Mouse (Mus musculus) midbrain, embryonic 16.5 days (tissue): ENCODE results near the gene Vmn1r67. TPM values are rescaled to one million over a fixed set of nuclear protein-coding genes. Genes with fewer than 3 reads are reported as not detected.

Experiments
- ATAC-seq: fragments of 200-750 bp; cut with Nextera tagmentation; 2 replicates; pipeline ENCODE4 v1.8.0; 2017; ENCODE audit warnings: moderate TSS enrichment
- H3K27ac ChIP-seq: fragments of 300-500 bp; sonication (generic); 2 replicates; pipeline ENCODE4 v1.5.1; 2014; ENCODE audit warnings: mild to moderate bottlenecking, low read length, mixed read lengths
- H3K27me3 ChIP-seq: fragments of 300-500 bp; sonication (generic); 2 replicates; pipeline ENCODE4 v1.6.1; 2014; ENCODE audit warnings: low read depth, low read length, mixed read lengths; ENCODE audit not compliant: control insufficient read depth, insufficient read depth
- H3K36me3 ChIP-seq: fragments of 300-500 bp; sonication (generic); 2 replicates; pipeline ENCODE4 v1.6.1; 2014; ENCODE audit warnings: mild to moderate bottlenecking, low read length, moderate library complexity, mixed read lengths; ENCODE audit not compliant: control insufficient read depth, insufficient read depth
- H3K4me1 ChIP-seq: fragments of 300-500 bp; sonication (generic); 2 replicates; pipeline ENCODE4 v1.6.1; 2014; ENCODE audit warnings: mild to moderate bottlenecking, low read length, mixed read lengths; ENCODE audit not compliant: control insufficient read depth, insufficient read depth
- H3K4me2 ChIP-seq: fragments of 300-500 bp; sonication (generic); 2 replicates; pipeline ENCODE4 v1.6.1; 2014; ENCODE audit warnings: mild to moderate bottlenecking, low read length, mixed read lengths
- H3K4me3 ChIP-seq: fragments of 300-500 bp; sonication (generic); 2 replicates; pipeline ENCODE4 v1.5.1; 2014; ENCODE audit warnings: low read depth, mild to moderate bottlenecking, low read length, moderate library complexity, mixed read lengths
- H3K9ac ChIP-seq: fragments of 300-500 bp; sonication (generic); 2 replicates; pipeline ENCODE4 v1.6.1; 2014; ENCODE audit warnings: low read depth, low read length, mixed read lengths
- H3K9me3 ChIP-seq: fragments of 300-500 bp; sonication (generic); replicated peaks from 2 replicates; pipeline ENCODE4 v1.6.1; 2014; ENCODE audit warnings: mild to moderate bottlenecking, low read length, mixed read lengths; ENCODE audit not compliant: control insufficient read depth, poor library complexity, severe bottlenecking
- WGBS: fragments of 180-500 bp; shearing (Covaris S2); extraction: QIAGEN DNeasy Blood & Tissue Kit; methylation state at CpG from one replicate; pipeline ENCODE4 v1.1.7; 2014; 5-methylcytosine and 5-hydroxymethylcytosine counted together
- polyA plus RNA-seq: library from polyadenylated mRNA; unstranded; fragments of >200 nt; fragmentation: Nextera tagmentation; extraction: Ambion mirVana; gene quantifications from 2 replicates; pipeline ENCODE4 v1.2.1, GENCODE M21; 2015

Vmn1r67 gene
- not detected in 2 replicates for polyA plus RNA-seq

DNA sequence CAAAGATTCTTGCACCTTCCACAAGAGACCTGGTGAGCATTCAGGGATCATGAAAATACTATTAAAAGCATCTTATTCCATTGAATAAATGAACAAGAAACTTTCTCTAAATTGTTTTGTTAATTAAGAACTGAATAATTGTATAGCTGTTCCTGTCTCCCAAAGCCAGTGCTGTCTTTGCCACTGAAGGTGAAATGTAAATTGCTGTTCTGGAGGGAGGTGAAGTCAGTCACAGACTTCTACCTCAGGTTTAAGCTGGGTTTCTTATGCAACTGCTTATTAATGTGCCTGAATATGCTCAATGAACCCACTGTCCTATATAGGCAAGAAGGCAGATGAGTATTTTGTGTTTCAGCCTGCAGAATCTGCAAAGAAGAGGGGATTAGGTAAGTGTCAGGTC is at the start of gene Vmn1r67:
TSS of gene Vmn1r67 (plus strand) at position 301 of the 400 bp plus-strand sequence.
- ATAC-seq, result no peak
- H3K9ac ChIP-seq, result no peak within 1 kb of the TSS
- no peaks in the 10 kb centered on the region for H3K27me3 ChIP-seq
- H3K4me3 ChIP-seq, result no peak within 1 kb of the TSS
- peaks cover 12% of the 10 kb centered on the region for H3K9me3 ChIP-seq
- H3K27ac ChIP-seq, result no peak within 1 kb of the TSS
- H3K4me2 ChIP-seq, result no peak within 1 kb of the TSS
- H3K36me3 ChIP-seq, result no peaks in the 10 kb centered on the region
- H3K4me1 ChIP-seq, result no peaks in the 10 kb centered on the region

DNA sequence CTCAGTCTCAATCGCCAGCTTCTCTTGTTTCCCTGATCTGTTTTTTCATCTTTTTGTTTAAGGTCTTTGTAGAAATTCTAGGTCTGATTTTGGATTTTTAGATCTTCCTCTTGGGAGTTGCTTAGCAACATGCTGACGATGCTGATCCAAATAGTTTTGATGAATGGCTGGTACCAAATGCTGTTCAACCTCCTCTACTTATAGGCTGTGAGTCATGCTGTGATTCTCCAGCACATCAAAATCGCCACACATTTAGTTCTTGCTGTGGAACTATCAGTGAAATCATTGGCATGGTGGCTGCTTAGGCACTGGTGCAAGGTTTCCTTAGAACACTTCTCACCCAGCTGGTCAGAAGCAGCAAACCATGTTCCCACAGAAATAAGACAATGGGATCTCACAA is 15.0 kb downstream of the Vmn1r67 start:
- WGBS, result 66% methylated on average over 3 of the region's 3 CpGs
- no peaks in the 10 kb centered on the region for H3K4me1 ChIP-seq
- peaks cover 11% of the 10 kb centered on the region; the same call in 1 of the 2 replicates for H3K9me3 ChIP-seq
- no peak for ATAC-seq
- no peak overlapping the region for H3K4me3 ChIP-seq
- H3K27me3 ChIP-seq, result no peaks in the 10 kb centered on the region
- H3K4me2 ChIP-seq, result no peak overlapping the region
- no peaks in the 10 kb centered on the region; the same call in 1 of the 2 replicates for H3K36me3 ChIP-seq
- no peak overlapping the region for H3K27ac ChIP-seq
- no peak overlapping the region for H3K9ac ChIP-seq

DNA sequence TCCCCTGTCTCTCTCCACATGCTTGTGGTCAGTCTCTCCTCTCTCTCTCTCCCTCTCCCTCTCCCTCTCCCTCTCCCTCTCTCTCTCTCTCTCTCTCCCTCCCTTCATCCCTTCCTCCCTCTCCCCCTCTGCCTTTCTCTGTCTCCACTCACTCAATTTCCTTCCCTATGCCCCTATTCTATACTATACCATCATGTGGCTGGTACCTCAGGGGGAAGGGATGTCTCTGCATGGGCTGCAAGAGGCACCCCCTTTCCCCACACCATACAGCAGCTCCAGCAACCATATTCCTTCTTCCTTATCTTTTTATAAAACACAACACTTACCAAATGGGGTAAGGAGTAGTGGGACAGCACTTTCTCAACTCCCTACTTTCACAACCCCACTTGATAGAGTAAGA is 36.7 kb downstream of the Vmn1r67 start:
- no peak overlapping the region for H3K9ac ChIP-seq
- no peaks in the 10 kb centered on the region for H3K36me3 ChIP-seq
- no peak overlapping the region for H3K4me3 ChIP-seq
- no peaks in the 10 kb centered on the region for H3K4me1 ChIP-seq
- H3K9me3 ChIP-seq, result no peaks in the 10 kb centered on the region
- H3K4me2 ChIP-seq, result no peak overlapping the region
- H3K27ac ChIP-seq, result no peak overlapping the region
- H3K27me3 ChIP-seq, result no peaks in the 10 kb centered on the region
- no peak for ATAC-seq

DNA sequence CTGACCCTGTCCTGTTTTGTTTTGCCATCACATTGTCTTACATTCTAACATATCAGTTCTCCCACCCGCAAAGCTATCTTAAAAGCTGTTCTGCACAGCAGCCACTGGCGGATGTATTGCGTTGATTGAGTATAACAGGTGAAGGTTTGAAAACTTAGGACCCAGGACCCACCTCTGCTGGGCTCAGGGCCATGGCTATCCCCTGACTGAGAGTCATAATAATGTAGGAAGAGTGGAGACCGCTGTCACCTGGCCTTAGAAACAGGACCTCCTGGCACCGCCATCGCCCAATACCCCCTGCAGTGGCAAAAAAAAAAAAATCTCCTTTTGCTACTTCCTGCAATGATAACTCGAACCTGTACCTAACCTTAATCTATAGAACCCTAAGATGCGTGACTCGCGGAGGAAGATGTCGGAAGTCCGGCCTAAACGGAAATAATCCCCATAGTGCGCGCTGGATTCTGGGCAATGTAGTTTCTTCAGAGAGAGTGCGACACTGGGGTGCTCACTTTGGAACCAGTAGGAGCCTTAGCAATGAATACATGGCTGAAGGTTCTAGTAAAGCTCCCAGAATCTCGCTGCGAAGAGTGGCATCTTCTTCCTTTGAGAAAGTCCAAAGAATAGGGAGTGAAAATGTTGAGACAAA is 37.6 kb downstream of the Vmn1r67 start:
- Histone ChIP-seq H3K4me3 (peak overlapping the region; percentile 29), H3K27me3 (no peaks in the 10 kb centered on the region), H3K36me3 (no peaks in the 10 kb centered on the region), H3K27ac (no peak overlapping the region), H3K9ac (no peak overlapping the region; the same call in 1 of the 2 replicates), H3K4me1 (no peaks in the 10 kb centered on the region), H3K9me3 (no peaks in the 10 kb centered on the region), H3K4me2 (peak overlapping the region; percentile 39)
- ATAC-seq, result peak; percentile 89
- WGBS, result 65% methylated on average over 18 of the region's 18 CpGs

DNA sequence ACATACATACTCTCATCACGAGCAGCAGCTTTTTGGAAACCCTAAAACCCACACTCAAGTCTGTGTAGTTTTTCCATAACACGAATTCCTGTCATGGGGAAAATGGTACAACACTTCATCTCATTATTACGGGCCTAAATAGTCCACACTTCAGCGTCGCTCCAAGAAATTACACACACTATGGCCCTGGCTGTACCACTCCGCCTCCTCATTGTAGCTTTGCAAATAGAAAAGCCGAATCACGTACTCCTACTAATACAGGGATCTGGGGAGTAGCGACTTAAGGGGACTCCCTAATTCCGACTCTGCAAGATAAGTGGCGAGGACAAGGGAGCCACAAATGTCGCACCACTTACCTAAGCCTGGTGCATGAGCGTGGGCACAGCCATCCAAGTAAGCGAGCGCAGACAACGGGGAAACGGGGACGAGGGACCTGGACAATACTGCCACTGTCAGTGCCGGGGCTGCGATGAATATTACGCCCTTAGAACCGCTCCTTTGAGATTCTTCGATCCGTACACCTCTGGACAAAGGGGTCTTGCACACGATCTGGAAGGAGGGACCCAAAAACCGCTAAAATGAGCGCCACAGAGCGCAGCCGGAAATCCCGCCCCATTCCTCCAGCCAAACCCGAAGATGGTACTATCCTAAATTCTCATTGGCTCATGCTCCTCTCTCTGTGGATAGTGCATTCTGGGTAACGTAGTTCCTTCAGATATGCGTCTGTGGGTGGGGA is 51.8 kb downstream of the Vmn1r67 start, which contains the start of gene Zik1:
TSS of gene Zik1 (minus strand) at position 609 of the 736 bp plus-strand sequence.
- H3K27me3 ChIP-seq, result no peaks in the 10 kb centered on the region
- ATAC-seq, result peak; percentile 99
- WGBS, result 2% methylated on average over 33 of the region's 33 CpGs

DNA sequence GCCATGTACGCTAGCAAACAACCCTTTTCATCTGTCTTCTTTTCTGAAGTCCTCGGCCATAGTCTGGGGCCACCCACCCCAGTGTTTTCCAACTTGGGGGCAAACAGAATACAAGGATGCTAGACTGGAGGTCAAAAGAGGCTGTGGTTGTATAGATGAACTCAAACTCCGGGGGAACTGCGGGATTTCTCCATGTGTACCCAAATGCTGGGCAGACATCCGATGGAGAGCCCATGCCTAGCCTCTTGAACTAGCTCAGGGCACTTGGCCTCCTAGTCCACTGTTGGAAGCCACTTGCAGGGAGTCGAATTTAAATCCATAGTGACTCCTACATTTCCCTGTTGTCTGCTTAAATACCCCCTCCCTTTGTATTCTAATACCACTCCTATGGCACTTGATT is 52.4 kb downstream of the Vmn1r67 start:
- peak overlapping the region; percentile 63; the same call in 1 of the 2 replicates for H3K27ac ChIP-seq
- no peak for ATAC-seq
- H3K4me1 ChIP-seq, result peaks cover 23% of the 10 kb centered on the region
- peaks cover 17% of the 10 kb centered on the region for H3K36me3 ChIP-seq
- H3K9me3 ChIP-seq, result no peaks in the 10 kb centered on the region
- H3K4me3 ChIP-seq, result peak overlapping the region; percentile 58
- 33% methylated on average over 6 of the region's 6 CpGs for WGBS
- H3K4me2 ChIP-seq, result peak overlapping the region; percentile 74
- peak overlapping the region; percentile 51; the same call in 1 of the 2 replicates for H3K9ac ChIP-seq
- H3K27me3 ChIP-seq, result no peaks in the 10 kb centered on the region

More for the DNA sequence above, 51.8 kb downstream of the Vmn1r67 start, which contains the start of gene Zik1:
- Histone ChIP-seq H3K4me3 (peak within 1 kb of the TSS; percentile 58), H3K9me3 (no peaks in the 10 kb centered on the region), H3K4me1 (peaks cover 23% of the 10 kb centered on the region), H3K27ac (peak within 1 kb of the TSS; percentile 80), H3K4me2 (peak within 1 kb of the TSS; percentile 78), H3K9ac (peak within 1 kb of the TSS; percentile 74), H3K36me3 (peaks cover 23% of the 10 kb centered on the region)

Other genes starting within 250 kb of the Vmn1r67 start
- not detected in 2 replicates for gene Vmn1r66, start 165.3 kb upstream of the Vmn1r67 start, polyA plus RNA-seq
- gene Zik1, start 52.1 kb downstream of the Vmn1r67 start, polyA plus RNA-seq, result 45.3 and 55.5 TPM in 2 replicates
- gene Vmn1r68, start 115.2 kb downstream of the Vmn1r67 start, polyA plus RNA-seq, result not detected in 2 replicates
- not detected in 2 replicates for gene Vmn1r69, start 170.3 kb downstream of the Vmn1r67 start, polyA plus RNA-seq
- not detected in 2 replicates for gene Vmn1r70, start 188.2 kb downstream of the Vmn1r67 start, polyA plus RNA-seq
- gene Nlrp4b, start 244.5 kb downstream of the Vmn1r67 start, polyA plus RNA-seq, result not detected in 2 replicates